Mouse (Mus musculus) kidney, adult 2 months (tissue): ENCODE results near the gene Sgcd.

Experiments used
- CTCF ChIP-seq: fragments of 200-500 bp; conservative IDR thresholded peaks from 2 replicates; pipeline ENCODE4 v1.5.1; 2011; ENCODE audit warnings: low read depth, mild to moderate bottlenecking, control low read depth, low read length, moderate library complexity, mixed read lengths; ENCODE audit not compliant: insufficient read depth, insufficient read length
- POLR2A ChIP-seq: fragments of 200-500 bp; IDR thresholded peaks from one replicate; pipeline ENCODE4 v1.6.1; 2011; ENCODE audit warnings: low read depth, low read length, control low read depth

- TF ChIP-seq CTCF (no peak), POLR2A (no peak)
Observed at GRCm38 (mm10) chr11:47082517-47082916, 906.3 kb downstream of the Sgcd start.
